Mouse (Mus musculus) gastrocnemius, adult 18-20 months (tissue): ENCODE results near the gene Hist1h2bg. TPM values are rescaled to one million over a fixed set of nuclear protein-coding genes. Genes with fewer than 3 reads are reported as not detected.
"Not testable (repeated sequence)": the region's sequence is repeated elsewhere in the genome, so short reads cannot be mapped to it uniquely, and the experiment has no call there.

Source experiments
- DNase-seq: peaks from one replicate; pipeline ENCODE4 v3.0.0; 2021; ENCODE audit warnings: low spot score
- total RNA-seq, 2 experiments: library from RNA; stranded (reverse); gene quantifications; 2 replicates each; pipeline ENCODE4 v1.2.3; 2021

Gene Hist1h2bg
- total RNA-seq, 2 experiments from 2014 or later, result 2.2 to 3.7 TPM

GRCm38 (mm10) chr13:23561883-23562659, 9.1 kb upstream of the Hist1h2bg start, which contains the start of gene Hist1h3e:
Hist1h3e (minus strand) TSS chr13:23562369.
- DNase-seq, result peak; percentile 91

- DNase-seq, result peak; percentile 25
Measured at GRCm38 (mm10) chr13:23562699-23563462, 8.3 kb upstream of the Hist1h2bg start.

GRCm38 (mm10) chr13:23564482-23564881, 6.7 kb upstream of the Hist1h2bg start:
- DNase-seq, result no peak

GRCm38 (mm10) chr13:23570261-23571021, 755 bp upstream of the Hist1h2bg start:
- DNase-seq, result not testable (repeated sequence)

GRCm38 (mm10) chr13:23571504-23572217, 465 bp downstream of the Hist1h2bg start:
- not testable (repeated sequence) for DNase-seq

- no peak for DNase-seq
Measured at GRCm38 (mm10) chr13:23572218-23573033, 1.2 kb downstream of the Hist1h2bg start.

- not testable (repeated sequence) for DNase-seq
Measured at GRCm38 (mm10) chr13:23573034-23573897, 2.1 kb downstream of the Hist1h2bg start.

GRCm38 (mm10) chr13:23573898-23574524, 2.8 kb downstream of the Hist1h2bg start, which contains the start of the genes Hist1h2bf and Hist1h2ad:
Hist1h2bf (minus strand) TSS chr13:23574196.
Hist1h2ad (plus strand) TSS chr13:23574381.
- DNase-seq, result peak; percentile 64

- not testable (repeated sequence) for DNase-seq
Measured at GRCm38 (mm10) chr13:23574546-23575170, 3.5 kb downstream of the Hist1h2bg start.

GRCm38 (mm10) chr13:23575271-23575851, 4.2 kb downstream of the Hist1h2bg start, which contains the start of gene Hist1h3d:
Hist1h3d (plus strand) TSS chr13:23575763.
- DNase-seq, result no peak

GRCm38 (mm10) chr13:23575864-23576313, 4.7 kb downstream of the Hist1h2bg start:
- not testable (repeated sequence) for DNase-seq

GRCm38 (mm10) chr13:23576351-23576881, 5.2 kb downstream of the Hist1h2bg start:
- DNase-seq, result no peak

- DNase-seq, result no peak
Measured at GRCm38 (mm10) chr13:23576906-23577639, 5.9 kb downstream of the Hist1h2bg start.

GRCm38 (mm10) chr13:23577835-23578234, 6.6 kb downstream of the Hist1h2bg start:
- DNase-seq, result no peak

GRCm38 (mm10) chr13:23581408-23582218, 10.4 kb downstream of the Hist1h2bg start, which contains the start of gene Hist1h4d:
Hist1h4d (plus strand) TSS chr13:23581598.
- DNase-seq, result peak; percentile 98
